Mouse (Mus musculus) ovary, postnatal 36 days (tissue): ENCODE data around the gene Lrrc20.
"Not testable (repeated sequence)": the region's sequence is repeated elsewhere in the genome, so short reads cannot be mapped to it uniquely, and the experiment has no call there.

ENCODE experiments used
- DNase-seq: peaks from one replicate; pipeline ENCODE4 v3.0.0; 2022; ENCODE audit warnings: low spot score, mixed read lengths

Gene Lrrc20

DNA sequence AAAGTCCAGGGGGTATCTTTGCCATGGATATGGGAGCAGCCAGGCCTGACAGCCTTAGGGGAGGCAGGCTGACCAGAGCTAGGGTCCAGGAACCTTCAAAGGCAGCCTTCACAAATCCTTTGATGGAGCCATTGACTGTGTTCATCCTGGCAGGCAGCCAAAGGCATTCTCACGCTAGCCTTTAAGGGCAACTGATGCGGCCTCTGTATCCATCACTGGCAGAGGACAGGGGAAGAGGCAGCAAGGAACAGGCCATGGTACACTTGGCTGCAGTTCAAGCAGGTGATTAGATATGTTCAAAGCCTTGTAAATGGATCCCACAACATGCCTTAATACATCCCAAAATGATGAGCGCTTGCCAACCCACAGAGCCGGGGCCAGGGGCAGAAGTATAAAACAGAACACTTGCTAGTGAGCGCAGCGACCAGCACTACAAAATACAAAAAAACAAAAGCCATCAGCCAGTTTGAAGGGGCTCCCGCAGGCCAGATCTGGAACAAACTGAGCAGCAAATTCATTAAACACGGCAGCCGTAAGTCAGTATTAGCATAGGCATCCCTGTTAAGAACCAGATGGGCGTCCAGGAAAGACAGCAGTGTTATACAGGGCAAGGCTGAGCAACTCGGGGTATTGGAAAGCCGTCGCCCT is 100.6 kb downstream of the Lrrc20 start:
- DNase-seq, result no peak

DNA sequence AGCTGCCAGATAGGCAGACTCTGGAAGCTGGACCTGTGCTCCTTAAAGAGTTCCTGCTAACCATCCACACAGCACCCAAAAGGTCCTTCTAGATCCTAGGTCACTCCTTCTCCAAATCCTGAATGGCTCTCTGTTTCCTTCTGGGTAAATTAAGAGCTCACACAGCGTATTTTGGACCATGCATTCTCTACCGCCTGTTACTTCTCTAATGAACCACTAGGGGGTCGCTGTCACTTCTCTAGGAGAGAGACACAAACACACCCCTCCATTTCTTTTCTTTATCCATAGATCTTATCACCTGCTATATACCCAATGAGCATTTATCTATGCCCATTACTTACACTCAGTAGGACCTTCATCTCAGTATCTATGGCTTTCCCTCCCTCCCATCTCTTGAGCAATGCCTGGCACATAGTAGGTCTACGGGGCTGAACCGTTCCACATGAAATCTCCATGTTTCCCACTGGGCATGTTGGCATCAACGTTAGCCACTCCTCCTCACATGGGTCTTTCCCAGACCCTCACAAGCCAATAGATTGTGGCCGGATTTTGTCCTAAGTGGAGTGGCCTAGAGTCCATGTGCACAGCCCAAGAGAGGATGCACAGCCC is 111.7 kb downstream of the Lrrc20 start:
- no peak for DNase-seq

DNA sequence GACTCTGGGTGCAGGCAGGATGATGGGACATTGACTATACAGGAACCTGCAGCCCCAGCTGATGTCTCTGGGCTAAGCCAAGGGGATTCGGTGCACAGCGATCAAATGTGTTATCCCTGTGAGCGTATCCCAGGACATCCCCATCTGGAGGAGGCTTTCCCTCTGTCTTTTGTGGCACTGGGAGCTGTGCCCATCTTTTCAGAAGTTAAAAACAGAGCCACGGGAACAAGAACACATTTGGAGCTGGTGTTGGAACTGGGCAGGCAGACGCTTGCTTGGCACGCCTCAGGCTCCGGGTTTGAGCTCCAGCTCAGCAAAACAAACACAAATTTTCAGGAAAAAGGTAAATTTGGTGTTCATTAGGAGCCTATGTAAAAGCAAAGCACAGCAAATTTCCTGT is 122.4 kb downstream of the Lrrc20 start:
- no peak for DNase-seq

- no peak for DNase-seq
Observed at GRCm38 (mm10) chr10:61599556-61600114, 124.0 kb downstream of the Lrrc20 start.

DNA sequence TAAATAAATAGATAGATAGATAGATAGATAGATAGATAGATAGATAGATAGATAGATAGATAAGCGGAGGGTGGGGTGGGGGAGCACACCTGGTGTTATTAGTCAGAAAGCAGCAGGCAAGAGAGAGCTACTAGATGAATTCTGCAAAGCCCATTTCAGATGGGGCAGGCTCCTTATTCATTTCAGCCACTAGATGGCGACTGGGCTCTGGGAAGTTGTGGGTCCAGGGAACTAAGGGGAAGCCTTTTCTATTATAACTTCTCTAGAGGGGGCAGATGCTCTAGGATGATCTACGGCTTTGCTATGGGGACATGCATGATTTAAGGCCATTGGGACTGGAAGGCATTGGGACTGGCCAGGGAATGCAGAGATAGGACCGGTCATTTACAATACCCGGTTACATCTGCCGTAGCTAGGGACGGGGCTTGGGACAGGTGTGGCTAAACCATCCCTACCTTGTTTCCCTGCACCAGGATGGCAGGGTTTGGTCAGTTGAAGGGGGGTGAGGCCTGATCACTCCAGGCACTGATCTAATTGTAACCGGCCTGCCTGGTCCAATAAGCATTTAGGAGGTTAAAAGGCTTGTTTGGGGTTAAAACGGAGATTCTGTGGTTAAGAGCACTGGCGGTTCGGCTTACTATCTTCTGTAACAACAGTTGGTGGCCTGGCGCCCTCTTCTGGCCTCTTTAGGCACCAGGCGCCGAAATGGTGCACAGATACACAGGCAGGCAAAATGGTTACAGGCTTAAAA is 126.9 kb downstream of the Lrrc20 start:
- DNase-seq, result peak; percentile 44

GRCm38 (mm10) chr10:61604376-61605065 is 128.9 kb downstream of the Lrrc20 start:
- no peak for DNase-seq

DNA sequence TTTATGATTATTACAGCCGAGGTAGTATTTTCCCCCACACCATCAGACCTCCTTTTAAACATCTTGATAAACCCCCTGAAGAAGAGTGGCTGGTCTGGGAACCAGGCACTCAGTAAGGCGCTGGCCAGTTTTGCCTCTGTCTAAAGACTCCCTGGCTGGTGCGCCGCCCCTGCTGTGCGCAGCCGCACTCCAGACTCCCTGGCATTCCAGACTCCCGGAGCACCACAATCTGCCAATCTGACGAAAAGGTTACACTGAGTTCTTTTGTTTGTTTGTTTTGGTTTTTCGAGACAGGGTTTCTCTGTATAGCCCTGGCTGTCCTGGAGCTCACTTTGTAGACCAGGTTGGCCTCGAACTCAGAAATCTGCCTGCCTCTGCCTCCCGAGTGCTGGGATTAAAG is 129.8 kb downstream of the Lrrc20 start:
- DNase-seq, result not testable (repeated sequence)

GRCm38 (mm10) chr10:61605851-61606250 is 130.2 kb downstream of the Lrrc20 start:
- peak; percentile 59 for DNase-seq

DNA sequence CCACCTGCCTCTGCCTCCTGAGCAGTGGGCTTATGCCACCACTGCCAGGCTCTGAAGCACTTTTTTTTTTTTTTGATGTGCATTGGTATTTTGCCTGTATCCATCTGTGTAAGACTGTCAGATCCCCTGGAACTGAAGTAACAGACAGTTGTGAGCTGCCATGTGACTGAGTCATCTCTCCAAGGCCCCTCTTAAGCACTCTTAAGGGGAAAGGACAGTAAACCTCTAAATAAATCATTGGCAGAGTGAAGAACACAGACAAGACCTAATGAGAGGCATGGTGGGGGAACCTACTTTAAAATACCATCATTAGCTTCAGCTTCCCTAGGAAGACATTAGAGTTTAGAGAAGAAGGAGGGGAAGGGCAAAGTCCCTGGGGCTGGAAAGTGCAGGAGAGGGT is 132.6 kb downstream of the Lrrc20 start:
- no peak for DNase-seq

- DNase-seq, result no peak
Observed at GRCm38 (mm10) chr10:61610650-61611235, 135.1 kb downstream of the Lrrc20 start.

DNA sequence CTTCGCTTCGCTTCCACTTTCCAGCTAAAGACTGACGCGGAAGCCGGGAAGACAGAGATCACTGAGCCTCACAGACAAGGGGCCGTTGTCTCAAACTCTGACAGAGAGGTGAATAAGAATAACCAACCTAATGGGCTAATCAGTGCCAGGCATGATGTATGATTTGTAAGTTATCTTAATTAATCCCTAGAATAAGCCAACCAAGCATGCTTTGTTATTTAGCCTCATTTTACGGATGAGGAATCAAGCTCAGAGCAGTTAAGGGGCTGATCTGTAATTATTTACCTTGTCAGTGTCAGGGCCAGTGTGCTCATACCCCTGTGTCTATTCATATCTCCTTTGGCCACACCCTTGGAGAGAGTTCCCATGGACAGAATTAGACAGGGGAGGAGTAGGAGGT is 138.7 kb downstream of the Lrrc20 start:
- DNase-seq, result no peak

DNA sequence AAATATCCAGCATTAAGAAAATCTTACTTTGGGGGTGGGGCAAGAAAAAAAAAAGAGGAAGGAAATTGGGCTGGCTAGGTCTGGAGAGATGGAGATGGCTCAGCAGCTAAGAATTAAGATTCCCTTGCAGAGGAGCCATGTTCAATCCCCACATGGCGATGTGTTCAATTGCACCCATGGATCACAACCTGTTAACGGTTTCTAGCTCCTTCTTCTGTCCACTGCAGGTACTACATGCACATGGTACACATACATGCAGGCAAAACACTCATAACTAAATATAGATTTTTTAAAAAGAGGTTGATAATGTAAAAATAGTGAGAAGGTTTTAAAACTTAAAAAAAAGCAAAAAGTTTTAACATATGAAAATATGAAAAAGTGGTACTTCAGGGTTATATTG is 142.9 kb downstream of the Lrrc20 start:
- no peak for DNase-seq

DNA sequence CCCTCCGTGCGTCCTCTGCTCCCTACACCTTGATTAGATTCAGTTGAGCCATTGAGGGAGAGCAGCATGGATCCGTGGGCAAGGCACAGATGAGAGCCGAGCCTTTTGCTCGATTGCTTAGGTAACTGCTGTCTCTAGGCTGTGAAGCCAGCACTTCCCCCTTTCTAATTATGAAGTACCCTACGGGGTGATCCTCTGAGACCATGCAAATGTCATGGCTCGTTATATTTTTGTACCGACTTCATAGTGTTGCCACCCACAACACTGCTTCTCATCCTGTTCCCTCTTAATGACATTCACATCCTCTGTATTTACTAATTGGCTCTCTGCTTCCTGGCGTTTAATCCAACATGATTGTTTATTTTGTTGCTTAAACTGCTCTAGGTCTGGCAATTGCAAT is 146.1 kb downstream of the Lrrc20 start:
- DNase-seq, result no peak

GRCm38 (mm10) chr10:61623874-61624273 is 148.3 kb downstream of the Lrrc20 start:
- not testable (repeated sequence) for DNase-seq

DNA sequence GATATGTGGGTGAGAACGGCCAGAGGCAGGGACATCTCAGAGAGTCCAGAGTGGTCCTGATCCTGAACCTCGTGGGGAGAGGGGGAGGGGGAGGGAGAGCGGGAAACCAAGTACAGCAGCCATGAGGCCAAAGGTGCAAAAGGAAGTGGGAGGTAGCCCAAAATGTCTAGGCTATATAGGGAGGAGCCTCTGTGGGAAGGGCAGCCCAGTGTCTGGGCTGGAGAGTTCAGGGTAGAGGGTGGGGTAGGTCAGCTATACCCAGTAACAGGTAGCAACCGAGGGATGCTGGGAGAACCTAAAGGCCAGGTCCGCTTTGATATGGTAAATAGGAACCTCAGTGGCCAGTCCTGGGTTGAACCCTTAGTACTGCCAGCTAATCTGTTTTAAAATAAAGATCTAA is 149.2 kb downstream of the Lrrc20 start:
- DNase-seq, result no peak

DNA sequence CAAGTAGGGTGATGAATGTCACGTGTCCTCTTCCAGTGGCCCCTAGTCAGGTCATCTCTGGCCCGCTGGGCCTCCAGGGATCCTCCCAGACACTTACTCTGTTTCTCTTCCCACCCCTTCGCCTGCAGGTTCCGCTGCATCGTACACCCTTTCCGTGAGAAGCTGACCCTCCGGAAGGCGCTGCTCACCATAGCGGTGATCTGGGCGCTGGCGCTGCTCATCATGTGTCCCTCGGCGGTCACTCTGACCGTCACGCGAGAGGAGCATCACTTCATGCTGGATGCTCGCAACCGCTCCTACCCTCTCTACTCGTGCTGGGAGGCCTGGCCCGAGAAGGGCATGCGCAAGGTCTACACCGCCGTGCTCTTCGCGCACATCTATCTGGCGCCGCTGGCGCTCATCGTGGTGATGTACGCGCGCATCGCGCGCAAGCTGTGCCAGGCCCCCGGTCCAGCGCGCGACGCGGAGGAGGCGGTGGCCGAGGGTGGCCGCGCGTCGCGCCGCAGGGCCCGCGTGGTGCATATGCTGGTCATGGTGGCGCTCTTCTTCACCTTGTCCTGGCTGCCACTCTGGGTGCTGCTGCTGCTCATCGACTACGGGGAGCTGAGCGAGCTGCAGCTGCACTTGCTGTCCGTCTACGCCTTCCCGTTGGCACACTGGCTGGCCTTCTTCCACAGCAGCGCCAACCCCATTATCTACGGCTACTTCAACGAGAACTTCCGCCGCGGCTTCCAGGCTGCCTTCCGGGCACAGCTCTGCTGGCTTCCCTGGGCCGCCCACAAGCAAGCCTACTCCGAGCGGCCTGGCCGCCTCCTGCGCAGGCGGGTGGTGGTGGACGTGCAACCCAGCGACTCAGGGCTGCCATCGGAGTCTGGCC is 150.0 kb downstream of the Lrrc20 start:
- peak; percentile 28 for DNase-seq

GRCm38 (mm10) chr10:61626551-61626950 is 150.9 kb downstream of the Lrrc20 start:
- DNase-seq, result no peak

- no peak for DNase-seq
Observed at GRCm38 (mm10) chr10:61627195-61627937, 151.8 kb downstream of the Lrrc20 start.

DNA sequence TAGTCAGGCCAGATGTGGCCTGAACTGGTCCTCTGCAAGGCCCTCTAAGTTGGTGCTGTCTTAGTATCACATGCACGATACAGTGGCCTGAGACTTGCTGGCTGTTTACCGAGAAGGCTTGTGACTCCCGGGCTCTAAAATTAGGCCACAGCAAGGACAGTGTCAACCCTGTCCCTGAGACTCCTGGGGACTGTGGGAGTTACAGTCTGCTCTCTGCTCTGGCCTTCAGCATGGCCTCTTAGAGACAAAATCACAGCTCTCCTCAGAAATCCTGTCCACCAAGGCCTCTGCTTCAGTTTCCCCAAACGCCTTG is 152.3 kb downstream of the Lrrc20 start:
- DNase-seq, result no peak
